Mouse (Mus musculus): ENCODE data around the gene Lamtor1.

GRCm38 (mm10) chr7:101901969-101902368, 3.7 kb upstream of the Lamtor1 start:
- no peak for TF ChIP-seq HCFC1 (IDR thresholded peaks at IDR 0.05; ENCODE audit: borderline replicate concordance, insufficient read depth, low read length)
- TF ChIP-seq ZNF384 (IDR thresholded peaks at IDR 0.05; ENCODE audit: low read depth, low read length) = no peak
